Mouse (Mus musculus) ES-E14 (cell line): Measurements from ENCODE around the gene 9130213A22Rik.

Experiments used
- MAFK ChIP-seq: IDR thresholded peaks from 2 replicates; pipeline ENCODE4 v1.6.1; 2014; ENCODE audit warnings: mild to moderate bottlenecking, low read depth, low read length, inconsistent platforms; ENCODE audit not compliant: insufficient read depth
- ZC3H11A ChIP-seq: IDR thresholded peaks from 2 replicates; pipeline ENCODE4 v1.6.1; 2012; ENCODE audit warnings: low read depth, mild to moderate bottlenecking, inconsistent platforms, low read length, borderline replicate concordance
- ZNF384 ChIP-seq: IDR thresholded peaks from 2 replicates; pipeline ENCODE4 v1.6.1; 2012; ENCODE audit warnings: low read depth, low read length, inconsistent platforms

DNA sequence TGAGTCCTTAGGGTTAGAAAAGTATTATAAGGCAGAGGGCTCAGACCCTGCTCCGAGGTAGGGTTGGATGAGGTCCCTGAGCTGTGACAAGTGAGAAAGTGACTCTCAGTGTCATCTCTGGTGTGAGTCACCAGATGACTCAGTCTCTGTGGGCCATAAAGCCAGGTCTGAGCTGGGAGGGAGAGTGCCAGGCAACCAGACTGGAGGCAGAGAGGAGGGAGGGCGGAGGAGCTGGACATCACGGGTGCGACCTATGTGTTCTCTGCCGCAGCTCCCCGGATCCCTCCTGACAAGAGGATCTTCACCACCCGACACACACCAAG lies 20.0 kb downstream of the 9130213A22Rik start:
- TF ChIP-seq ZC3H11A = no peak
- TF ChIP-seq MAFK = no peak
- TF ChIP-seq ZNF384 = no peak
